Mouse (Mus musculus): ENCODE data around the gene Ttyh1.

Gene Ttyh1

GRCm38 (mm10) chr7:4141648-4142325 is 22.6 kb downstream of the Ttyh1 start:
- in situ Hi-C loops (cut with MboI, MseI), result loop anchor here (10.0 to 25.0 kb wide), 4 partner anchors 383 to 921 kb away; partner anchors contain the start of genes Ndufa3, Oscar, Rps9 and Tnni3

GRCm38 (mm10) chr7:4142796-4143445 is 23.7 kb downstream of the Ttyh1 start:
- in situ Hi-C loops (cut with MboI, MseI), result loop anchor here (10.0 to 25.0 kb wide), 4 partner anchors 382 to 919 kb away; partner anchors contain the start of genes Ndufa3, Oscar, Rps9 and Tnni3

DNA sequence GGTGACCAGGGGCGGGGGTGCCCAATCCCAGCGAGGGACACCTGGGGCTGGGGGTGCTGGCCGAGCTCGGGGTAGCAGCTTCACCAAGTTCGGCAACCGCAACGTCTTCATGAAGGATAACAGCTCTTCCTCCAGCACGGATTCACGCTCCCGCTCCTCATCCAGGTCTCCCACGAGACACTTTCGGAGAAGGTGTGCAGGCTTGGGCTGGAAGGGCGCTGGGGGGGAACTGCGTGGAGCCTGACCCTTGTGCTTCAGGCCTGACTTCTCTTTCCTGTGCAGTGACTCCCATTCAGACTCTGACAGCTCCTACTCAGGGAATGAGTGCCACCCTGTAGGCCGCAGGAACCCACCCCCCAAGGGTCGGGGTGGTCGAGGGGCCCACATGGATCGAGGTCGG is 24.3 kb downstream of the Ttyh1 start:
- in situ Hi-C loops (cut with MboI, MseI), result loop anchor here (10.0 to 25.0 kb wide), 4 partner anchors 381 to 919 kb away; partner anchors contain the start of genes Ndufa3, Oscar, Rps9 and Tnni3

- in situ Hi-C loops (cut with MboI, MseI), result loop anchor here (10.0 to 25.0 kb wide), 4 partner anchors 381 to 918 kb away; partner anchors contain the start of genes Ndufa3, Oscar, Rps9 and Tnni3
Observed at GRCm38 (mm10) chr7:4144046-4144445, 24.8 kb downstream of the Ttyh1 start.

GRCm38 (mm10) chr7:4144766-4145551 is 25.8 kb downstream of the Ttyh1 start:
- in situ Hi-C loops (cut with MboI, MseI), result loop anchor here (10.0 to 25.0 kb wide), 4 partner anchors 380 to 917 kb away; partner anchors contain the start of genes Ndufa3, Oscar, Rps9 and Tnni3

GRCm38 (mm10) chr7:4145552-4146190 is 26.5 kb downstream of the Ttyh1 start:
- in situ Hi-C loops (cut with MboI, MseI), result loop anchor here (10.0 to 25.0 kb wide), 4 partner anchors 379 to 917 kb away; partner anchors contain the start of genes Ndufa3, Oscar, Rps9 and Tnni3

DNA sequence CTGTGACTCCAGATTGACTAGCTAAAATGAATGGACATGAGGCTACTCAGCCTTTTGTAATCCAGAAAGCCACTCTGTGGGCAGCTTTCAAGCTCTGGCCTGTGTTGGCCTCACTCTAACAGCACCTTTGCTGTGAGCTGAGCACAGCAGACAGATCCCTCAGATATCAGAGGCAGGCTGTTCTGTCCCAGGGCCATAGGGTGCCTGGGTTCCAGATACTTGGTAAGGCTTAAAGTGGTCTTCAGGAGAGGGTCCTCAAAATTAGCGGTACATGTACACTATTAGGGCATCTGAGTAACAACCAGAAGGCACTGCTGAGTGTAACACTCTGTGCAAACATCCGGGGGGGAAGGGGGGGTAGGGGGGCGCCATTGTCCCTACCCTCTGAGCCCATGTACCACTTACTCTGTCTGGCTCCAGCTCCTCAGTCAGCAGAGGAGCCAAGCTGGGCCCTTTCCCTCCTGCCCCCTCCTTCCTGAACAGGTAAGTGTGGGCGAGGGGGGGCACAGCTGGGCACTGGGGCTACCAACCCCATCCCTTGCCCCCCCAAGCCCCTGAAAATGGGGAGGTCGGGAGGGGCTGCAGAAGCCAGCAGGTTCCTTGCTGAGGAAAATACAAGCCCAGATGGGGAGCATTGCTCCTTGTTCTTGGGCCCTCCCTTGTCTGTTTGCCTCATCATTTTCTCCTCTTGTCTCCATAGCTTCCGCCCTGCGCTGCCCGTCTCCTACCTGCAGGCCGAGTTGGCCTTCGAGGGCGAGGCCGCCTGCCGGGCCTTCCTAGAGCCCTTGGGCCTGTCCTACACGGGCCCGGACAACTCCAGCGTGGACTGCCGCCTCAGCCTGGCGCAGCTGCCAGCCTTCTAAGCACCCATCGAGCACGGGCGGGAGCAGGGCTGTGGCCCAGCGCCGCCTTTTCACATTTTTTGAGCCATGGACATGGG is 27.3 kb downstream of the Ttyh1 start:
- in situ Hi-C loops (cut with MboI, MseI), result loop anchor here (10.0 to 25.0 kb wide), 4 partner anchors 378 to 916 kb away; partner anchors contain the start of genes Ndufa3, Oscar, Rps9 and Tnni3

DNA sequence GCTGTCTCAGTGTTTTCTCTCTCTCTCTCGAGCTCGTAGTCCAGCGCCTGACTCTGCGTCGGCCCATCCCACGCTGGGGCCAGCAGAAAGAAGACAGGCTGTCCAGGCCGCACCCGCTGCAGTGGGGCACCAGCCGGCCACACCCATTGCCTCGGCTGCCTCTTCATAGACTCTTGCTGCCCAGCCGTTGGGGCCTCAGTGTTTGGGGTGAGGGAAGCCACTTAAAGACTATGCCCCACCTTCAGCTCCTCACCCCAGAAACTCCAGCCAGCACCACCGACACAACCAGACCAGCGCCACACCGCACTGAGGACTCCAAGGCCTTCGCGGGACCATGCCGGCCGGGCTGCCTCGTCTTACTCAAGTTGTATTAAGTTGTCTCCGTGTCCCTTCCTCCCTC is 28.2 kb downstream of the Ttyh1 start:
- in situ Hi-C loops (cut with MboI, MseI), result loop anchor here (10.0 to 25.0 kb wide), 4 partner anchors 377 to 915 kb away; partner anchors contain the start of genes Ndufa3, Oscar, Rps9 and Tnni3

GRCm38 (mm10) chr7:4147836-4148235 is 28.6 kb downstream of the Ttyh1 start:
- in situ Hi-C loops (cut with MboI, MseI), result loop anchor here (10.0 to 25.0 kb wide), 4 partner anchors 377 to 914 kb away; partner anchors contain the start of genes Ndufa3, Oscar, Rps9 and Tnni3

- in situ Hi-C loops (cut with MboI, MseI), result loop anchor here (10.0 to 25.0 kb wide), 4 partner anchors 376 to 914 kb away; partner anchors contain the start of genes Ndufa3, Oscar, Rps9 and Tnni3
Observed at GRCm38 (mm10) chr7:4148341-4149208, 29.4 kb downstream of the Ttyh1 start.

GRCm38 (mm10) chr7:4149209-4150054 is 30.2 kb downstream of the Ttyh1 start:
- in situ Hi-C loops (cut with MboI, MseI), result loop anchor here (10.0 to 25.0 kb wide), 4 partner anchors 375 to 913 kb away; partner anchors contain the start of genes Ndufa3, Oscar, Rps9 and Tnni3

GRCm38 (mm10) chr7:4150059-4150541 is 30.9 kb downstream of the Ttyh1 start, which contains the start of gene Leng9:
TSS of gene Leng9 (minus strand) at chr7:4150374.
- in situ Hi-C loops (cut with MboI, MseI), result no loop called here

- in situ Hi-C loops (cut with MboI, MseI), result no loop called here
Observed at GRCm38 (mm10) chr7:4150811-4151221, 31.6 kb downstream of the Ttyh1 start.

DNA sequence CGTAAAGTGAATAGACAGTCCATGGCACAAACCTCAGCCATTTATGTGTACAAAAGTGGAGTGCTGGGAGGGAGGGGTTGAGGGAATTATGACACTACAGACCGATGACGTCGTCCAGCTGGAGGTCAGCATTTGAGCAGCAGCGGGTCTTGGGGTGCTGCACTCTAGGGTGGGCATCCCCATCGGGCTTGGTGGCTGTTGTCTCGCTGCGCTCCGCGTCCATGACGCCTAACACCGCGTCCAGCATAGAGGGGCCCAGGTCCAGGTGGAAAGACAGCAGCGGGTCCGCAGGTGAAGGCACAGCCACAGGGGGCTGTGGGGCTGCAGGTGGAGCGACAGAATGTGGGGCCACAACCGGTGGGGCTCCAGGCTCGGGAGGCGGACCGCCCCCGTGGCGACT is 32.0 kb downstream of the Ttyh1 start:
- in situ Hi-C loops (cut with MboI, MseI), result no loop called here

GRCm38 (mm10) chr7:4154356-4154755 is 35.1 kb downstream of the Ttyh1 start:
- in situ Hi-C loops (cut with MboI, MseI), result no loop called here

DNA sequence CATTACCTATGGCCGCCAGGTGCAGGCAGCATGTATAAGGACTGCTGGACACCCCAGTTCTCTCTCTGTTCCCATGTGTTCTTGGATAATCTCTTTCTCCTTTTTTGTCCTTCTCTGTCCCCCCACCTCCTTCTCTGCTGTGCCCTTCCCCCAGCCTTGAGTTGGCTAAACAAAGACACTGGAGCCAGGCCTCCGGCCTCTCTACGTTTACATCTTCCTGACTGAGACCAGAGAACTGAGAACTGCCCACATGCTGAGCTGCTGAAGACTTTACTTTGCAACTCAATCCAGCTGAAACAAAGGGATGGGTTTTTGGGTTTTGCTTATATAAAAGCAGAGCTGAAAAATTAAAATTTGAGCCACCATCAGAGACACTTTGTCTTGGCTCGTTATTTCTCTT is 35.8 kb downstream of the Ttyh1 start:
- in situ Hi-C loops (cut with MboI, MseI), result no loop called here

- in situ Hi-C loops (cut with MboI, MseI), result loop anchor here (10.0 kb wide), 1 partner anchor 63 kb away; no protein-coding TSS in a partner anchor
Observed at GRCm38 (mm10) chr7:4161596-4161995, 42.4 kb downstream of the Ttyh1 start.
